Mouse (Mus musculus): ENCODE results near the gene Prr15. TPM values are rescaled to one million over a fixed set of nuclear protein-coding genes. Genes with fewer than 3 reads are reported as not detected.

Gene Prr15
- polyA plus RNA-seq, 1 experiment from 2014 or later = 2.0 TPM

DNA sequence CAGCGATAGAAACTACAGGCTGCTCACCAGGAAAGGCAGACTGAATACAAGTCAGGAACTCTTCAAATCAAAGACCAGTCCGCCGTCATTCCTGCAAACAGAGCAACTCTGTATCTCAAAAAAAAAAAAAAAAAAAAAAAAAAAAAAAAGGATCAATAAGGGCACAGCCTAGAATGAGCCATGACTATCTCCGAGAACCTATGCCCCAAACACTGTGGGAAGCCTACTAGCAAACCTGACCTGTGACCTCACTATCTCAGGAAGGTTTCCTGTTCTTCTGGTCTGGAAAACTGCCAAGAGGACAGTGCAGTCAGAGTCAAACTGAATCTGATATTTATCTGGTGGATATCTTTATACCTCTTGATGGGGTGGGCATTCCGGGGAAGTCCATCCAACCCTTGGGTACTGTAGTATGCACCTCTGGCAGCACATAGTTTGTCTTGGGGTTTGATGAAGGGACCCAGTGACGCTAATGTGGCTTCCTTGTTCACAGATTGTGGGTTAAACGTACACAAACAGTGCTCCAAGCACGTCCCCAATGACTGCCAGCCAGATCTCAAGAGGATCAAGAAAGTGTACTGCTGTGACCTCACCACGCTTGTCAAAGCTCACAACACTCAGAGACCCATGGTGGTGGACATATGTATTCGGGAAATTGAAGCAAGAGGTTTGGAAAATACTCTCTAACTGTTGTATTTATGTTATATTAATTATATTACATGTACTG, 35.7 kb upstream of the Prr15 start:
- Histone ChIP-seq H3K4me3 (ENCODE audit: low read depth, low read length) (no peak overlapping the region), H3K9me3 (replicated peaks; ENCODE audit: control insufficient read depth, low read length, poor library complexity, severe bottlenecking) (no peaks in the 10 kb centered on the region), H3K27ac (ENCODE audit: low read length) (no peak overlapping the region), H3K9ac (ENCODE audit: low read depth, low read length) (no peak overlapping the region), H3K4me2 (ENCODE audit: low read length) (no peak overlapping the region), H3K4me1 (ENCODE audit: control insufficient read depth, insufficient read depth, low read length) (no peaks in the 10 kb centered on the region), H3K27me3 (ENCODE audit: control insufficient read depth, insufficient read depth, low read depth, low read length) (no peaks in the 10 kb centered on the region), H3K36me3 (ENCODE audit: control insufficient read depth, insufficient read depth, low read length) (no peaks in the 10 kb centered on the region)
- no peak for ATAC-seq
- WGBS = 74% methylated on average over 10 of the region's 10 CpGs

DNA sequence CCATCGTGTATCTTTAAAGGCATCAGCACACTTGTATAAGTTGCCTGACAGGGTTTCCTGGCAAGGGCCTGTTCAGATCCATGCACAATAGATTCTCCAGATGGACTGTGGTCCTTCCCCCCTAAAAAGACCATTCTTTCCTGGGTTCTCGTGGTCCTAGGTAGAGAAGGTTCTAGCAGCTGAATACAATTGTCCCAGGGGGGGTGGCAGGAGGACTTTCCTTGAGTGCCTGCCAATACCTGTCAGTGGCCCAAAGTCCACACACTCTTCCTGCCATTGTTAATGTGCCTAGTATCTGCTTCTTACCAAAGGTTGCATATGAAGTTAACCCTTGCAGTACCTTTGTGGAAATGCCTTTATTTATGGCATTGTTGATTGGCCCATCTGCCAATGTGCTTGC, 28.4 kb upstream of the Prr15 start:
- Histone ChIP-seq H3K4me2 (ENCODE audit: low read length) (no peak overlapping the region), H3K27ac (ENCODE audit: low read length) (no peak overlapping the region), H3K4me1 (ENCODE audit: control insufficient read depth, insufficient read depth, low read length) (no peaks in the 10 kb centered on the region), H3K36me3 (ENCODE audit: control insufficient read depth, insufficient read depth, low read length) (no peaks in the 10 kb centered on the region), H3K9ac (ENCODE audit: low read depth, low read length) (no peak overlapping the region), H3K4me3 (ENCODE audit: low read depth, low read length) (no peak overlapping the region), H3K27me3 (ENCODE audit: control insufficient read depth, insufficient read depth, low read depth, low read length) (no peaks in the 10 kb centered on the region), H3K9me3 (replicated peaks; ENCODE audit: control insufficient read depth, low read length, poor library complexity, severe bottlenecking) (no peaks in the 10 kb centered on the region)
- ATAC-seq = no peak
- 86% methylated on average over 2 of the region's 2 CpGs for WGBS

DNA sequence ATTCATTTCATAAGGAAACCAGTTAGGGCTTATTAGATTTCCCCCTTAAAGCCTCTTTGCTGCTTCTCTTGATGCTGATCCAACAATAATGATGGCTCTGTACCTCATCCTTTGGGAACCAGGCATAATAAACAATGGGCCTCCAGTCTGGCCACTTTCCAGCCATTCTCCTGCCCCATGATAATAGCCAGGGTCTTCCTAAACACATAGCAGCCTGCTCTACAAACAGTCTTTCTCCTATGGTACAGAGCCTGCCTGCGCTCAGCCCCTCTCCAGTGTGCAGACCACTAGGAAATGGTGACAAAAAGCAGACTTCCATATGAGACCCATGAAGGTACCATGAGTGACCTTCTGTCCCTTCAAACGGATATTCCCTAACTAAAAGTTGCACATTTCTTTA, 26.2 kb upstream of the Prr15 start:
- Histone ChIP-seq H3K27ac (ENCODE audit: low read length) (no peak overlapping the region), H3K36me3 (ENCODE audit: control insufficient read depth, insufficient read depth, low read length) (no peaks in the 10 kb centered on the region), H3K4me1 (ENCODE audit: control insufficient read depth, insufficient read depth, low read length) (no peaks in the 10 kb centered on the region), H3K4me3 (ENCODE audit: low read depth, low read length) (no peak overlapping the region), H3K9ac (ENCODE audit: low read depth, low read length) (no peak overlapping the region), H3K27me3 (ENCODE audit: control insufficient read depth, insufficient read depth, low read depth, low read length) (no peaks in the 10 kb centered on the region), H3K9me3 (replicated peaks; ENCODE audit: control insufficient read depth, low read length, poor library complexity, severe bottlenecking) (no peaks in the 10 kb centered on the region), H3K4me2 (ENCODE audit: low read length) (no peak overlapping the region)
- no peak for ATAC-seq
- 80% methylated on average over 2 of the region's 2 CpGs for WGBS

GRCm38 (mm10) chr6:54305777-54306176, 19.9 kb upstream of the Prr15 start:
- H3K4me1 ChIP-seq (ENCODE audit: control insufficient read depth, insufficient read depth, low read length) = no peaks in the 10 kb centered on the region
- no peaks in the 10 kb centered on the region for H3K9me3 ChIP-seq (replicated peaks; ENCODE audit: control insufficient read depth, low read length, poor library complexity, severe bottlenecking)
- H3K4me2 ChIP-seq (ENCODE audit: low read length) = no peak overlapping the region
- 96% methylated on average over 1 of the region's 1 CpGs for WGBS
- no peak overlapping the region for H3K9ac ChIP-seq (ENCODE audit: low read depth, low read length)
- no peak overlapping the region for H3K27ac ChIP-seq (ENCODE audit: low read length)
- no peak for ATAC-seq
- H3K4me3 ChIP-seq (ENCODE audit: low read depth, low read length) = no peak overlapping the region
- no peaks in the 10 kb centered on the region for H3K36me3 ChIP-seq (ENCODE audit: control insufficient read depth, insufficient read depth, low read length)
- H3K27me3 ChIP-seq (ENCODE audit: control insufficient read depth, insufficient read depth, low read depth, low read length) = no peaks in the 10 kb centered on the region

GRCm38 (mm10) chr6:54313071-54313470, 12.6 kb upstream of the Prr15 start:
- ATAC-seq = no peak
- H3K4me1 ChIP-seq (ENCODE audit: control insufficient read depth, insufficient read depth, low read length) = no peaks in the 10 kb centered on the region
- H3K9me3 ChIP-seq (replicated peaks; ENCODE audit: control insufficient read depth, low read length, poor library complexity, severe bottlenecking) = no peaks in the 10 kb centered on the region
- H3K36me3 ChIP-seq (ENCODE audit: control insufficient read depth, insufficient read depth, low read length) = no peaks in the 10 kb centered on the region
- H3K9ac ChIP-seq (ENCODE audit: low read depth, low read length) = no peak overlapping the region
- H3K27me3 ChIP-seq (ENCODE audit: control insufficient read depth, insufficient read depth, low read depth, low read length) = no peaks in the 10 kb centered on the region
- H3K4me2 ChIP-seq (ENCODE audit: low read length) = no peak overlapping the region
- H3K4me3 ChIP-seq (ENCODE audit: low read depth, low read length) = no peak overlapping the region
- 87% methylated on average over 2 of the region's 2 CpGs for WGBS
- H3K27ac ChIP-seq (ENCODE audit: low read length) = no peak overlapping the region

DNA sequence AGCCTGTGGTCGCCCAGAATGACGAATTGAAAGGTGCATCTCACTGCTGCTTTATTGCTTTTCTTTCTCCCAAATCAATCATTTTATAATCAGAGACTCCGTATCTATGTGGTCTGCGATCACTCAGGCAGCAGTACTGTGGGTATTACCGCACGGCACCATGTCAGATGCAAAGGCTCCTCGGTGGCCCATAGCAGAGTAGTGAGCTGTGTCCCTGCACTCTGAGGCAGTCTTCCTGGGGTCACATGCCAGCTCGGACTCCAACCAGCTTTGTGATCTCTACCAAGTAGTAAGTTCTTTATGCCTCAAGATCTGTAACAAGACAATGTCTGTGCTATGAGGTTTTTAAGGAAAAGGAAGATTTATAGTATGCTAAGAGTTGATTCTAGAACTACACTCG, 7.0 kb upstream of the Prr15 start:
- no peak overlapping the region for H3K27ac ChIP-seq (ENCODE audit: low read length)
- ATAC-seq = no peak
- H3K36me3 ChIP-seq (ENCODE audit: control insufficient read depth, insufficient read depth, low read length) = no peaks in the 10 kb centered on the region
- no peaks in the 10 kb centered on the region for H3K9me3 ChIP-seq (replicated peaks; ENCODE audit: control insufficient read depth, low read length, poor library complexity, severe bottlenecking)
- no peak overlapping the region for H3K4me3 ChIP-seq (ENCODE audit: low read depth, low read length)
- H3K4me2 ChIP-seq (ENCODE audit: low read length) = no peak overlapping the region
- WGBS = 84% methylated on average over 9 of the region's 9 CpGs
- no peaks in the 10 kb centered on the region for H3K4me1 ChIP-seq (ENCODE audit: control insufficient read depth, insufficient read depth, low read length)
- H3K27me3 ChIP-seq (ENCODE audit: control insufficient read depth, insufficient read depth, low read depth, low read length) = no peaks in the 10 kb centered on the region
- no peak overlapping the region for H3K9ac ChIP-seq (ENCODE audit: low read depth, low read length)

DNA sequence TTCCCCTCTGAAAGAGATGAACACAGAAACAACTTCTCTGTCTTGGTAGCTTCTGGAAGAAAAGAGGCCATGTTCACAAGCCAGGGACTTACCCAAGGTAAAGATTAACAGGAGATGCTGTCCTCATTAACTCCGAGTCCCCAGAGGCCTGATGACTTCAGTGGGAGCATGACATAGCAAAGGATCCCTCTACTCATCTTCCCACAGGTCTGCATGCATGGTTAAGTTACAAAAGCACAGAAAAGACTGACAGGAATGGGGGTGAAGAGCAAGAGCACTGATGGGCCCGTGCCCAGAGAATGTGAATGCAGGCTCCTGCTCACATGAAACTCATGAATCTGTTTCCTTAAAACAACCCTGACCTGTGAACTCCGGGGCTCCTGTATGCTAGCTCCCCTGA, 6.4 kb upstream of the Prr15 start:
- Histone ChIP-seq H3K9ac (ENCODE audit: low read depth, low read length) (no peak overlapping the region), H3K27me3 (ENCODE audit: control insufficient read depth, insufficient read depth, low read depth, low read length) (peaks cover 3% of the 10 kb centered on the region; the same call in 1 of the 2 replicates), H3K9me3 (replicated peaks; ENCODE audit: control insufficient read depth, low read length, poor library complexity, severe bottlenecking) (no peaks in the 10 kb centered on the region), H3K4me2 (ENCODE audit: low read length) (no peak overlapping the region), H3K4me3 (ENCODE audit: low read depth, low read length) (no peak overlapping the region), H3K27ac (ENCODE audit: low read length) (no peak overlapping the region), H3K36me3 (ENCODE audit: control insufficient read depth, insufficient read depth, low read length) (no peaks in the 10 kb centered on the region), H3K4me1 (ENCODE audit: control insufficient read depth, insufficient read depth, low read length) (no peaks in the 10 kb centered on the region)
- WGBS = 77% methylated on average over 3 of the region's 3 CpGs
- ATAC-seq = no peak

GRCm38 (mm10) chr6:54320236-54320635, 5.4 kb upstream of the Prr15 start:
- 88% methylated on average over 1 of the region's 1 CpGs for WGBS
- Histone ChIP-seq H3K36me3 (ENCODE audit: control insufficient read depth, insufficient read depth, low read length) (no peaks in the 10 kb centered on the region), H3K4me3 (ENCODE audit: low read depth, low read length) (no peak overlapping the region), H3K4me2 (ENCODE audit: low read length) (no peak overlapping the region), H3K9me3 (replicated peaks; ENCODE audit: control insufficient read depth, low read length, poor library complexity, severe bottlenecking) (no peaks in the 10 kb centered on the region), H3K4me1 (ENCODE audit: control insufficient read depth, insufficient read depth, low read length) (no peaks in the 10 kb centered on the region), H3K27ac (ENCODE audit: low read length) (no peak overlapping the region), H3K27me3 (ENCODE audit: control insufficient read depth, insufficient read depth, low read depth, low read length) (peaks cover 10% of the 10 kb centered on the region), H3K9ac (ENCODE audit: low read depth, low read length) (no peak overlapping the region)
- ATAC-seq = no peak

DNA sequence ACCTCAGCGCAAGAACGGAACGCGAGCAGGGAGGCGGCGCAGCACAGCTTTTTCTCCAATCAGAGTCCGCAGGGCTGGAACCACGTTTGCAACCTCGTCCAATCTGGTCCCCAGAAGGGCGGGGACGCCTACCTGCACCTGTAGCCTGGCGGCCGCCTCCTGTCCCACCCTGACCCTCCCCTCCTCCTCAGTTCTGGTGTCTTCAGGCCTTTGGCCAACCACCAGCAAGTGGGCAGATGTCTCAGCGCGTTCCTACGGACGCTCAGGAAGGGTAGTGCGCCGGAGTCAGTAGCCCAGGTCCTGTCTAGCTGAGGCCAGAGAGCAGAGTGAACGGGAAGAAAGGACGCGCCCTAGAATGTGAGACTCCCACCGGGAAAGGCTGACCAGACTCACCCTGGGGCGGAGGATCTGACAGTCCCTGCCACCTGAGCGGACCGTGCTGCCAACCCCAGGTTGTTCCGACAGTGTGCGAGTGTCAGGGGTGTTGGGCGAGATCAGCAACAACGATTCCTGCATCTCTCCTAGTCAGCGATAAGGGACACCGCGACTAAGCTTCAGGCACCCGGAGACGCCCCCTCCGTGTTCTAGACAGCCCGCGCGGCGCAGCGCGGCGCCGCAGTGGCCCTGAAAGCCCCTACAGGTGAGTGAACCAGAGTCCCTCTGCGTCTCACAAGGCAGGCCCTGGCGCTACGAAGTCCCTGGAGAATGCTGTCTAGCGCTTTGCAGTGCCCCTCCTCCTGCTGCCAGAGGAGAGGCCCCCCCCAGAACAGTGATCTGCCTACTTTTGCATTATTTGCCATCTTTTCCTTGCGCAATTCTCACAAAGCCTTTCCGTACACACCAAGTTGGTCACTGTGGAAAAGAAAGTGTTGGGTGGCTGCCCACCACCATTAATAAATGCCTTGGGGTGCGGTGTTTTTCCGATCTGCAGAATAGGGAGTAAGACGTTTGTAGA, 1.3 kb downstream of the Prr15 start:
- Histone ChIP-seq H3K27me3 (ENCODE audit: control insufficient read depth, insufficient read depth, low read depth, low read length) (peaks cover 44% of the 10 kb centered on the region), H3K4me2 (ENCODE audit: low read length) (peak overlapping the region; percentile 97), H3K9ac (ENCODE audit: low read depth, low read length) (peak overlapping the region; percentile 63), H3K9me3 (replicated peaks; ENCODE audit: control insufficient read depth, low read length, poor library complexity, severe bottlenecking) (no peaks in the 10 kb centered on the region), H3K27ac (ENCODE audit: low read length) (no peak overlapping the region), H3K4me1 (ENCODE audit: control insufficient read depth, insufficient read depth, low read length) (peaks cover 12% of the 10 kb centered on the region), H3K4me3 (ENCODE audit: low read depth, low read length) (peak overlapping the region; percentile 47), H3K36me3 (ENCODE audit: control insufficient read depth, insufficient read depth, low read length) (no peaks in the 10 kb centered on the region)
- under 1% methylated on average over 53 of the region's 53 CpGs for WGBS
- ATAC-seq = peak; percentile 88
